Mouse (Mus musculus) liver, embryonic 14.5 days (tissue): ENCODE data around the gene Kif14. TPM values are rescaled to one million over a fixed set of nuclear protein-coding genes. Genes with fewer than 3 reads are reported as not detected.
A peak's percentile ranks its signal among the peaks of the same experiment; 100 is the strongest.

ENCODE experiments used
- ATAC-seq: fragments of 200-750 bp; cut with Nextera tagmentation; 2 replicates; pipeline ENCODE4 v1.8.0; 2017; ENCODE audit warnings: moderate number of reproducible peaks, mild to moderate bottlenecking, moderate library complexity; ENCODE audit not compliant: insufficient read depth
- DNase-seq, 3 experiments: peaks; one replicate each; pipeline ENCODE4 v3.0.0-alpha.2; 2012 to 2013; ENCODE audit warnings: low read depth in 3 of 3, low spot score in 3 of 3
- H3K27ac ChIP-seq: fragments of 300-500 bp; sonication (generic); 2 replicates; pipeline ENCODE4 v1.5.1; 2014; ENCODE audit warnings: moderate library complexity, mild to moderate bottlenecking, control low read depth, inconsistent platforms
- H3K27me3 ChIP-seq: fragments of 300-500 bp; sonication (generic); 2 replicates; pipeline ENCODE4 v1.6.1; 2014; ENCODE audit warnings: mild to moderate bottlenecking, low read length, moderate library complexity; ENCODE audit not compliant: control insufficient read depth, insufficient read depth
- H3K36me3 ChIP-seq: fragments of 300-500 bp; sonication (generic); replicated peaks from 2 replicates; pipeline ENCODE4 v1.6.1; 2014; ENCODE audit warnings: low read depth; ENCODE audit not compliant: control insufficient read depth, insufficient read depth
- H3K4me1 ChIP-seq, 2 experiments: fragments of 200-500 bp in 1 of 2; fragments of 300-500 bp in 1 of 2; sonication (generic) in 1 of 2; replicated peaks; 2 replicates each; pipeline ENCODE4 v1.6.1; 2012 to 2014; ENCODE audit warnings: antibody characterized with exemption in 1 of 2, inconsistent platforms in 1 of 2, low read length in 1 of 2; ENCODE audit not compliant: control insufficient read depth in 2 of 2, insufficient read depth in 2 of 2
- H3K4me2 ChIP-seq: fragments of 300-500 bp; sonication (generic); 2 replicates; pipeline ENCODE4 v1.6.1; 2014; ENCODE audit warnings: low read depth, mild to moderate bottlenecking, control low read depth, moderate library complexity
- H3K4me3 ChIP-seq, 2 experiments: fragments of 200-500 bp in 1 of 2; fragments of 300-500 bp in 1 of 2; sonication (generic) in 1 of 2; 2 replicates each; pipeline ENCODE4 v1.5.1; 2012 to 2014; ENCODE audit warnings: low read depth in 2 of 2, low read length in 2 of 2, mild to moderate bottlenecking in 2 of 2, control low read depth in 1 of 2, inconsistent platforms in 1 of 2, moderate library complexity in 1 of 2; ENCODE audit not compliant: insufficient read depth in 1 of 2
- H3K9ac ChIP-seq: fragments of 300-500 bp; sonication (generic); replicated peaks from 2 replicates; pipeline ENCODE4 v1.6.1; 2014; ENCODE audit warnings: mild to moderate bottlenecking, control low read depth, moderate library complexity
- H3K9me3 ChIP-seq: fragments of 300-500 bp; sonication (generic); 2 replicates; pipeline ENCODE4 v1.6.1; 2016; ENCODE audit warnings: low read length, mixed read lengths; ENCODE audit not compliant: control insufficient read depth
- CTCF ChIP-seq: IDR thresholded peaks from 2 replicates; pipeline ENCODE4 v1.5.1; 2016; ENCODE audit warnings: antibody characterized with exemption, low read depth, control low read depth
- EP300 ChIP-seq: IDR thresholded peaks from 2 replicates; pipeline ENCODE4 v1.6.1; 2016; ENCODE audit warnings: antibody characterized with exemption, low read depth
- WGBS: fragments of 180-500 bp; shearing (Covaris S2); extraction: QIAGEN DNeasy Blood & Tissue Kit; methylation state at CpG from one replicate; pipeline ENCODE4 v1.1.7; 2014; ENCODE audit not compliant: insufficient replicate concordance; 5-methylcytosine and 5-hydroxymethylcytosine counted together
- polyA plus RNA-seq, 2 experiments: library from polyadenylated mRNA; depleted of rRNA in 1 of 2; stranded (reverse) in 1 of 2; unstranded in 1 of 2; fragments of >200 nt; fragmentation: Nextera tagmentation in 1 of 2; extraction: Ambion mirVana in 1 of 2; gene quantifications; 2 replicates each; pipeline versions ENCODE4 v1.2.1 to v1.2.3; 2012 to 2014

Gene Kif14
- polyA plus RNA-seq, 2 experiments: 4.9 to 8.3 TPM

- WGBS: 74% methylated on average over 8 of the region's 8 CpGs
- Histone ChIP-seq H3K9ac (no peak overlapping the region), H3K4me1 (peaks cover 0 to 3% of the 10 kb centered on the region in 2 experiments; a peak in 2 of 4 replicates), H3K4me2 (no peak overlapping the region), H3K27ac (no peak overlapping the region), H3K27me3 (no peaks in the 10 kb centered on the region), H3K36me3 (no peaks in the 10 kb centered on the region), H3K4me3 (no peak overlapping the region), H3K9me3 (no peaks in the 10 kb centered on the region)
- TF ChIP-seq CTCF: no peak
- no peak for ATAC-seq
- no peak for DNase-seq
These were observed 103.1 kb downstream of the Kif14 start for GRCm38 (mm10) chr1:136569206-136569605.

- no peaks in the 10 kb centered on the region for H3K27me3 ChIP-seq
- H3K36me3 ChIP-seq: no peaks in the 10 kb centered on the region
- peak overlapping the region; percentile 36 for H3K4me2 ChIP-seq
- H3K4me3 ChIP-seq: no peak overlapping the region
- H3K9ac ChIP-seq: no peak overlapping the region
- DNase-seq (no peak), ATAC-seq (no peak)
- TF ChIP-seq EP300: no peak
- TF ChIP-seq CTCF: no peak
- peaks cover 0 to 3% of the 10 kb centered on the region in 2 experiments; a peak in 2 of 4 replicates for H3K4me1 ChIP-seq
- H3K27ac ChIP-seq: no peak overlapping the region
- H3K9me3 ChIP-seq: no peaks in the 10 kb centered on the region
- WGBS: 46% methylated on average over 20 of the region's 20 CpGs
These were observed 103.6 kb downstream of the Kif14 start for GRCm38 (mm10) chr1:136569626-136570297.

GRCm38 (mm10) chr1:136570298-136570653 lies 104.1 kb downstream of the Kif14 start:
- Histone ChIP-seq H3K27ac (no peak overlapping the region), H3K27me3 (no peaks in the 10 kb centered on the region), H3K9ac (no peak overlapping the region), H3K4me1 (peaks cover 0 to 3% of the 10 kb centered on the region in 2 experiments; a peak in 2 of 4 replicates), H3K4me2 (peak overlapping the region; percentile 36), H3K36me3 (no peaks in the 10 kb centered on the region), H3K4me3 (no peak overlapping the region), H3K9me3 (no peaks in the 10 kb centered on the region)
- no peak for ATAC-seq
- TF ChIP-seq EP300: no peak
- TF ChIP-seq CTCF: no peak
- DNase-seq: peak in 1 of 3 experiments; percentile 4
- 8% methylated on average over 13 of the region's 13 CpGs for WGBS

GRCm38 (mm10) chr1:136570976-136571375 lies 104.8 kb downstream of the Kif14 start:
- Histone ChIP-seq H3K4me1 (peaks cover 0 to 3% of the 10 kb centered on the region in 2 experiments; a peak in 2 of 4 replicates), H3K36me3 (no peaks in the 10 kb centered on the region), H3K27me3 (no peaks in the 10 kb centered on the region), H3K9me3 (no peaks in the 10 kb centered on the region), H3K4me2 (no peak overlapping the region), H3K27ac (no peak overlapping the region), H3K9ac (no peak overlapping the region), H3K4me3 (no peak overlapping the region)
- no peak for ATAC-seq
- DNase-seq: no peak
- no peak for TF ChIP-seq EP300
- TF ChIP-seq CTCF: no peak
- 65% methylated on average over 9 of the region's 9 CpGs for WGBS

DNA sequence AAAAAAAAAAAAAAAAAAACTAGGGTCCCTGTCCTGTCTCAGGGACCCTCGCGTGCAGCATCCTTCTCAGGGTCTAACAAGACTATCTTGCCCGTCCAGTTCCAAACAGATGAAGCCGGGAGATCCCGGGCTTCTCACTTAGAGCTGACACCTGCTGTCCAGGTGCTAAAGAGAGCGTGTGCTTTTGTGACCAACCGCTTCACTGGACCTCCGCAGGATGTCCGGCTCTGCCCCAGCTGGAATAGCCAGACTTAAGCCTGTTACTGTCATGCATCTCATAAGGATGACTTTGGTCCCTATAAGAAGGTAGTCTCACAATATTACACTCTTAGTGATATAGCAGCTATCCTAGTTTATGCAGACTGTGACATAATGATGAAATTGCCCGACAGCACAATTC lies 105.4 kb downstream of the Kif14 start:
- Histone ChIP-seq H3K4me2 (no peak overlapping the region), H3K27ac (no peak overlapping the region), H3K27me3 (no peaks in the 10 kb centered on the region), H3K9ac (no peak overlapping the region), H3K4me1 (peaks cover 0 to 3% of the 10 kb centered on the region in 2 experiments; a peak in 2 of 4 replicates), H3K9me3 (no peaks in the 10 kb centered on the region), H3K4me3 (no peak overlapping the region), H3K36me3 (no peaks in the 10 kb centered on the region)
- 73% methylated on average over 10 of the region's 10 CpGs for WGBS
- TF ChIP-seq EP300: no peak
- no peak for TF ChIP-seq CTCF
- ATAC-seq: no peak
- DNase-seq: no peak
